Mouse (Mus musculus) spleen, postnatal 36 days (tissue): ENCODE results near the gene Frem2.

Experiments
- DNase-seq, 2 experiments: peaks; one replicate each; pipeline ENCODE4 v3.0.0; 2022; ENCODE audit warnings: low spot score in 2 of 2, mixed read lengths in 1 of 2

Frem2 gene

DNA sequence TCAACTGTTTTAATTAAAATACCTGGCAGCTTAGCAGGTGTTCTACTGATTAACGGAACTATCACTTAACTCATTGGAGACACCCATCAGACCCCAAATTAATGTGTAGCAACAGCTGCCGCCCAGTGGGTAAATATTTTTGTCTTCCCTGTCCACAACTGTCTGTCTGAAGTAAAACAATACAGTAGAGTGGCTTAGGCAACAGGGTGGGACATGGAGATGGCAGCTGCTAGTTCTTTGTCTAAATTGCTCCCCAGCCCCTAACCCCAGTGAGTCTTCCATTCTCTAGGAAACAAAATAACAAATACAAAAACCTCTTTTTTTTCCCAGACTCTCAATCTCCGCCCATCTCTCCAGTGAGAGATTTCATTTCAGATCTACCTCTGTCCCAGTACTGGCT lies 36.2 kb downstream of the Frem2 start:
- DNase-seq, result no peak

DNA sequence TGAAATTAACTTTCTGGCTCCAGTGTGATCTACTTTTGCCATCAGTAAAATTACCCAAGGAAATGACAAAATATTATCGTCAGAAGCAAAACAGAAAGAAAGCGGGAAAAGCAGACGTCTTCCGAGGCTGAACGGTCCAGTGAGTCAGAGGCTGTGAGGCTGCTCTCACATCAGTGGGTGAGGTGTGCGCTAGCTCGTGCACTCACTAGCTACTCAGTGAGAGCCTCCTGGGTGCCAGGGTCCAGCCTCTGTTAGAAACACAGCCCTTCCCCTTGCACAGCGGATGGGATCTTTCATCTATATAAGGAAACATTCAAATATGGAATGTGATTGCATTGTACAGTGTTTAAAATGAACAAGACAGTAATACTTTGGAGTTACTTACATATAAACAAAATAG lies 36.8 kb downstream of the Frem2 start:
- DNase-seq, result no peak

DNA sequence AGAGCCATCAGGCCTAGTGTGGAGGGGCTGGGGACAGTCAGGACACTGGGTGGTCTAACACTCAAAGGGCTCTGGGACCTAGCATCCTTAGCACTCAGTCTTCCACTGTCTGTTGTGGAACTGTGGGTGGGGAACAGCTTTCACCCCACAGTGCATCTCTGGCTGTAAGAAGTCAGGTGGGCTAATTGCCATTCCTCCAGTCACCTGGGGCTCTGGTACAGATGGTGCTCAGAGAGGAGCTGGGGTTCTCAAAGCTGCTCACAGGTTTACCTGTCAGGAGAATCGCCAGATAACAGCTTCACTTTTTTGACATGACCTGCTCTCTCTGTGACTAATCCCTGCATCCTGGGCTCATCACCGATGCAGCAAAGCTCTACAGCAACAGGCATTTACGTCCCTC lies 46.0 kb downstream of the Frem2 start:
- no peak for DNase-seq

DNA sequence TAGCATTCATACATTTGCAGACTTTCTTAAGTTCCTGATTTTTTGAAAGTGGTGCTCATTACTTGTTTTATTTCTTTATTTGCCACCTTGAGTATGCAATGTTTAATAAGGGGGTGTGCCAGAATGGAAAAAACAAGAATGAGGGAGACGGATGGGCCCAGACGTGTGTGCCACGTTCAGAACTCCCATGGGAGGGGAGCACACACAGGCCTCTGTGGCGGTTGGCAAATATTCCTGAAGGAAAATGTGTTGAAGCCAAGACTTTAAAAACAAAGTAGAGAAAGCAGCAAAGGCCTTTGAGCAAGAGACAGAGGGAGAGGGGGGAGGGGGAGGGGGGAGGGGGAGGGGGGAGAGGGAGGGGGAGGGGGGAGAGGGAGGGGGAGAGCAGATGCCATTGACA lies 47.3 kb downstream of the Frem2 start:
- DNase-seq, result no peak

DNA sequence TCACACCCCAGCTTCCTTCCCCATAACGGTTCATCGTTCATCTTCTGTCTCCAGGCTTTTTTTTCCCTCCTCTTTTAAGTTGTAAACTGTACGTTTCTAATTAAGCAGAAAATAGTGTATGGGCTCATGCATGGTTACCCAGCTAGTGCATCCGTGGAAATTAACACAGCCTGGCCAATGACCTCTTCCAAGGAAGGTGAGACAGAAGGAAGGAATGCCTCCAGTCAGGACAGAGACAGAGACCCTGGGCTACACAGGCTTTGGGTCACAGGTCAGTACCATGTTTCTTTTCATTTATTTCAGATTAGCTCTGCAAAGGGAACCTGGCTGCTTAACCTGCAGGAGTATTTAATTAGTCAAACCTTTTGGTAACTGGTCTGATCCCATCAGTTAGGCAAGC lies 57.0 kb downstream of the Frem2 start:
- no peak for DNase-seq

DNA sequence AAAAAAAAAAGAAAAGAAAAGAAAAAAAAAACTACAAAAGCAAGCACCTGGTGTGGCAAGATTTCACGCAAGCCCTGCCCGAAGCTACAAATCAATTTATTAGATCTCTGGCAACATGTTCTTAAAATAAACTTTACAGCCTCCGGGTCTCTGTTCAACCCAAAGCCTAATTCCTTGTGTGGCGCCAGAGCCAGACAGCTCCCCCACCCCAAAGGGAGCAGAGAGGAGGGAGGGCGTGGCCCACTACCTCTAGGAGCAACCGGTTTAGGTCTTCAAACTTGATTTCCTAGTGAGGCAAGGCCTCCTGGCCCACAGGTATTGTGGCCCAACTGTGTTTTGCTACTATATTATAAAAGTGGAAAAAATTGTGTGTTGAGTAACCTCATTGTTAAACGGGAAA lies 57.8 kb downstream of the Frem2 start:
- DNase-seq, result no peak

DNA sequence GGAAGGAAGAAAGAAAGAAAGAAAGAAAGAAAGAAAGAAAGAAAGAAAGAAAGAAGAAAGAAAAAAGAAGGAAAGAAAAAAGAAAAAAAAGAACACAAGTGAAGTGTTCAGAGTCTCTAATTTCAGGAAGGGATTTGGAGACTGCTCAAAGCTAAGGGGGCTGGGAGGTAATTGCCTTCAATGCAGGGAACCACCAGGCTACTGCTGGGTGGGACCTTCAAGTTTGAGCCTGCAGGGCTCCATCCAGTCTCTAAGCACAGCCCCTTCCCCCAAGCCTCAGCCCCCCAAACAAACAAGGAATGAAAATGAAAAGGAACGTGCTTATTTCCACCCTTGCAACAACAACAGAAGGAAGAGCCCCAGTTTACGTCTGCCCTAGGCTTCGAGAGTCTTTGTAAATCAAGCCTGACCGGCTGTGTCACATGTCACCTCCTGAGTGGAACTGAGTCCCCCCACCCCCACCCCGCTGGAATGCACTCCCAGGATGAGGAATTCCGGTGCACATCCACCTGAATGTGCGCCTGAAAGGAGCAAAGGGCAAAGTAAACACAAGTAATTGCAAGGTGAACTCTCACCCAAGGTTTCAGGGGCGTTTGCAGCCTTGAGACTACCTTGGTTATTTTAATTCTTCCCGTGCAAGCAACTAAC lies 58.9 kb downstream of the Frem2 start:
- DNase-seq, result no peak

DNA sequence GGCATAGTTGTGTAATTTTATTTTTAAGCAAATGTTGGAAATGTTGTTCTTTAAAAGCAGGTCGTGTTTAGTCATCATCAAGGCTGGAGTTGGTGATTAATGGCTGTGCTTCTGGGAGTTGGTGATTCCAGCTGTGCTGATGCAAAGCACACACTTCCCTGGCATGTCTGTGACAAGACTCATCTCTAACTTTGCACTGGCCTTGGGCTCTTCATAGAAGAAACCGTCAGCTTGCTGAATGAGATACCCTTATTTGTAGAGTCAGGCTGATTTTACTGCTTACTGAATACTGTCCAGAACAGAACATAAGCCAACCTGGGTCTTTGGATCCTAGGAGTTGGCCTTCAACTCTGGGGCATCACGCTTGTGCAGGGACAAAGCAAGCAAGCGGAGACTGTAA lies 62.7 kb downstream of the Frem2 start:
- DNase-seq, result no peak

DNA sequence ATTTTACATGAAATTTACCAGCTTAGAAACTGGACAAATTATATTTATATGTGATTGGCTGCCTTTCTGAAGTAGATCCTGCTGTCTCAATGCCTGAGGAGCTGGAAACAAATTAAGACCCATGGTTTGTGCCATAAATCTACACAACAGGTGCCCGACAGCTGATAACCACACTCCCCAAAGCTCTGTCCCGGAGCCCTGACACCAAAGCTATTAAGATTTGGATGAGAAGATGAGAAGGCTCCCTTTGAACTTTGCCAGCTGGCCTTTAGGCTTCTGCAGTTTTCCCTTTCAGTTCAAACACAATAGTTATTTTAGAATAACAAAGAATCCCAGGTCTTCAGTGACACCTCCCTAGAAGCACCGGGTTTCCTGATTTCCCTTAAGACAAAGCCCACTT lies 63.4 kb downstream of the Frem2 start:
- no peak for DNase-seq

DNA sequence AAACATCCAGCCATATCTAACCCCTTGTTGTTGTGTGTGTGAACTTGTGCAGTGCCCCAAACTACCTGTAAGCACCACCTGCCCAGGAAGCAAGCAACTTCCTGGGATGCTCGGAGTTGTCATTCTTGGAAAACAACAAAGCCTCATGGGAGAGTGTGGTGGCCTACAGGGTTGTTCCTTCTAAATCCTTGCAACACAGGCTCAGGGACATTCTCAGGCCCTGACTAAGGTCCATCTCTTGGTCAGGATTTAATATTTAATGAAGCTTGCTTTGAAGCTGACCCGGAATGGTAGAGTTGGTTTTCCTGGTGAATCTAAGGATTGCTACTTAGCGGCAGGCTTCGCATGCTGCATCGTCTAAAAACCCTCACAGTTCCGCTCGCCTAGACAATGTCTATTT lies 65.1 kb downstream of the Frem2 start:
- DNase-seq, result no peak

DNA sequence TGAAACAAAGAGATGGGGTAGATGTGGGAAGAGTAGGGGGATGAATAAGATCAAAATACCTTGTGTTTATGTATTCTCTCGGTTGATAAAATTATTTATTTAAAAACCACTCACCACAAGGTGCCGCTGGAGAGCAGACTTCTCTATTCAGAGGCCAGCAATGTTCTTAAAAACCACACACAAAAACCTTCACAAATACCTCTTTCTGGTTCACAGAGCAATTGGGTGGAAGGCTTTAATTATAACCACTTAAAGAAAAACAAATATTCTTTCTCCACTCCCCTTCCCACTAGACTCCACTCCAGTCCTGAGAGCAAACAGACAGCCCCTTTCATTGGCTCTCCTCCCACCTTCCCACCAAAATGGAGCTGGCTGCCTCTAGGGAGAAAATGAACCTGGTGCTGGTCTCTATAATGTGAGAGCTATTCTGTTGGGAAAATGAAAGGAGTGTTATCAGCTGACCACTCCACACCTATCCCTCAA lies 67.0 kb downstream of the Frem2 start:
- DNase-seq, result no peak

DNA sequence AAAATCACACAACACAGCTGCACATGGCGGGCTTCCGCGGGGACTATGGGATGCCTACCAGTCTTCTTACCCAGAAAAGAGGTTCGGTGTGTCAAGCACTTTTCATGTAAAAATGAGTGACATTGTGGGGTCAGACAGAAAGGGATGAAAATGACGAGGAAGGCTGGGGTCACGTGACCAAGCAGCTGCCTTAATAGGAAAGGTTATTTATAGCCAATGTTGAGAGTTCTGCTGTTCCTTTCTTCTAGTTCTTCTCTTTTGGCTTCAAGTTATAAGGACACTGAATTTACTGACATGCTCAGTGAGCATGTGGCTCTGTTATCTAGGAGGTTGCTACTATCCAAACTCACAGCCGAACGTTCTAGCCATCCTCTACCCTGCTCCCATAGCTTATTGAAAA lies 73.9 kb downstream of the Frem2 start:
- DNase-seq, result no peak

DNA sequence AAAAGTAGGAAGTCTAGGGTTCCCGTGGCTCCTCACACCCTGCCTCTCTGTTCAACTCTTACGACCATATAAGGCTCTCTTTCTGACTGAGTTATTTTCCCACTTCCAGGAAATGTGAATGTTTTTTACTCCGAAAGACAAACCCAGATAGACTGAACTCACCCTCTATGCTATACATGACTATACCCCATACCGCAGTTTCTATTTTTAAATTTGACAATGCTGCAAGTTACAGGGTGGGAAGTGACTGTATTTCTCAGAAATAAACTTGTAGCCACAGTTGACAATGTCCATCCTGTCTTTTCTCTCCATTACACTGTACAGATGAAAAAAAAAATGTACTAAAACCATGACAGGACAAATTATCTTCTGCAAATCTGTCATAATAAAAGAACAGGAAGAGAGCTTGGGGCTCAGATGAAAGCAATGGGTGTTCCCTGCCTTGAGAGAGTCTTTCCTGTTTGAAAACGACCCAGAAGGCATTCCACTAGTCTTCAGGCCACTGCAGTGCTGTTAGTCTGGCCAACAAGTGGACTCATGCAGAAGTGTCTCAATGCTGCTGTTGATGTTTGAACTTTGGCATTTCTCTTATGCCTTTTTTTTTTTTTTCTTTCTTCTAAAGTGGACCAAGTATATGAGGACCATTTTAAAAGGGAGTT lies 76.4 kb downstream of the Frem2 start:
- no peak for DNase-seq

DNA sequence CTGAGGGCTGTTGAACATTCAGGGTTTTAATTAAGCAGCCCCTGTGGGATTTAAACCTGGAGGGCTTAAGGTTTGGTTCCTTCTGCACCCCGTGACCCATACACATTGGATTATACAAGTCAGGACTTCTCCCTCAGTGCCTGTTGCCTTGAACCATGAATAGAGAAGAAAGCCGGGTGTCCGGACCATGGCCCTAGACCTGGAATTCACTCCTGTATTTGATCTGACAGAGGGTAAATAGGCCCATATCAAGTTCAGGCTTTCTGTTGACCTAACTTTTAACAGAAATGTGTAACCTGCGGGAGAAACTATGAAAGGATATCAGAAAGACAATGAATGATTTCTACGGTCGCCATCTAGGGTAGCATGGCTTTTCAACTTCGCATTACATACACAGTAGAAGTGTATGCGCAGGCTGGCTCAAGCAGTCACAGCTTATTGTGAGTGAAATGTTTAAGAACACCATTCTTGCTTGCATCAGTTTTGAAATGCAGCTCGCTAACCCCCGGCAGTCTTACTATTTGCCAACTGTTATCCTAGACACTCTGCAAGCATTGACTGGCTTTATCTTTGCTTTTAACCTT lies 77.9 kb downstream of the Frem2 start:
- DNase-seq, result no peak

DNA sequence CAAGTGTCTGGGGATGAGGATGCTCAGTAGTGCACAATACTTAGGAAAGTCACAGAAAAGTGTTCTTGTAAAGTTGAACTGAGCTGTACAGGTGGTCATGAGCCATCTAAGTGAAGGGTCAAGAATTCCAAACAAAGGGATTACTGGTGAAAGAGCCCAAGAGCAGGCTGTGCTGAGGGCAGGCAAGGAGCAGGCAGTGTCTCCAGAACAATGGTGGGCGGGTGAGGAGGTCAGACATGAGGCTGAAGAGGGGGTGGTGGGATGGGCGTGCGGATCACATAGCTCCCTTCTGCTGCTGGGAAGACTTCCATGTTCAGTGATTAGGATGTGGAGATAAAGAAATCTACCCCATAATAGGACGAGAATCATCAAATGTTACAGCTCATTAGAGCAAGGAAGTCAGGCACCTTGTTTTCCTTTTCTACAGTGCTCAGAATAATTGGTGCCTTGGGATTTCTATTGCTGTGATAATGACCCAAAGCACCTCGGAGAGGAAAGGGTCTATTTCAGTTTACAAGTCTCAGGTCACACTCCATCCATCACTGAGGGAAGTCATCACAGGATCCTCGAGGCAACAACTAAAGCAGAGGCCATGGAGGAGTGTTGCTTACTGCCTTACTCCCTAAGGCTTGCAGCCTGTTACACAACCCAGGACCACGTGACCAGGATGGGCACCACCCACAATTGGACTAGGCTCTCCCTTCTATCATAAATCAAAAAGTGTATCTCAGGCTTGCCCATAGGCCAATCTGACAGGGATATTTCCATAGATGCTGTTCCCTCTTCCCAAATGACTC lies 80.6 kb downstream of the Frem2 start:
- DNase-seq, result no peak

DNA sequence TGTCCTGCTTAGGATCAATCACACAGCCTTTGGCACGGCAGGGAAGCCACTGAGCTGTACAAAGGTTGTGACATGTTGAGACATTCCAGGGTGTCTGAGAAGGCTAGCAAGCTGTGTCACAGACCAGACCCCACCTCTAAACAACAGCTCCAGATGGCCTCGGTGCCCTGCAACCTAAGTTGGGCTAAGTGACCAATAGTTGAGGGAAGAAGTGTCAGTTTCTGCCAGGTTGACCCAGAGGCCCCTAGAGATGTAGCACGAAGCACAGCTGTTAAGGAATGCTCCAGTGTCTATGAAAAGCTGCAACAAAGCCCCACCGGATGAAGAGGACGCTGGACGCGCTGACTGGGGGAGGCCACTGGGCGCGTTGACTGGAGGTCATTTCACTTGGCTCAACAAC lies 83.0 kb downstream of the Frem2 start:
- no peak for DNase-seq

DNA sequence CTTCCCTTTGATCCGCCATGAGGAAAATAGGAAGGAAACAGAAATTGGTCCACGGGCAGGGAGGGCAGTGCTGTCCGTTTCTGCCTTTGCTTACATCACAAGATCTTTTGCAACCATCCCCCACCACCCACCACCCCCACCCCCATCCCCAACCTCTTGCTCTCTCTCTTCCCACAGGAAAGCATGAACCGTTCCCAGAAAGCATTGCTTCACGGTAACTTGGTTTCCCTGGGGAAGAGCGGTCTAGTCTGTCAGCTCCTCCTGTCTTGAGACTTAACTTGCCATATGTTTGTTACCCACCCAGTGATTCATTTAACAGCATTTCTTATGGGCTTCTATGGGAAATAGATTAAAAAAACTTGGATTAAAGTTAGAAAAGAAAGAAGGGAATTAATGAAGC lies 85.5 kb downstream of the Frem2 start:
- DNase-seq, result no peak

DNA sequence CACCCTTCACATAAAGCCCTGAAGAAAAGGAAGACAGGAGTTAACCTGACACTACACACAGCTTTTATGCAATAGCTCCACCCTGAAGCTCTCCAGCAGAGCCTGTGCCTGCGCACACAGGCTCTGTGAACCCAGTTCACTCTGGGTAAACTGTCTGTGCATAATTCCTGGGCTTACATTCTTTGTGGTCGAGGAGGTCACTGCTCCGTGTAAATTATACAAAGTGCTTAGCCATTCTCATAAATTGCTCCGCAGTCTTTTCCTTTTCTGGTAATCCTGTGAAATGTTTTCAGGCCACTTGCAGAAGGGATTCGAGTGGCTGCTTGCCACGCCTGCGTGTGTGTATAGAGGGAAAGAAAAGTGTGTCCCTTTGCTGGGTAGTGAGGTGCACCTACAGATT lies 92.6 kb downstream of the Frem2 start:
- DNase-seq, result no peak

DNA sequence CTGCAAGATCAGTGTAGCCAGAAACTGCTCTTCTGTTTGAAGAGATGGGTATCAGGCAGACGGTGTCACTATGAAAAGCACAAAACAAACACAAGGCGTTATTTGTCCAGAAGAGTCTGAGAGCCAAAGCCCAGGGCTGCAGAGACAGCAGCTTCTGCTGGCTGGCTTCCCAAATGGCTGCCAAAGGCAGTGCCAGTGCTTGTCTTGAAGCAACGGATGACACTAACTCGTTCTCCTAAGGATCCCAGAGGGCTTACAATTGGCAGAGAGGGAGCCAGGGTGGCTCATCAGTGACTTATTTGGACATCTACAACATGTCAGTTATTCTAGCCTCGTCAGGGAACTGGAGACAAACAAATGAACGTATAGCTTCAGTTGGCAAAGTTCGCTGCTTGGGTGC lies 93.4 kb downstream of the Frem2 start:
- DNase-seq, result no peak

DNA sequence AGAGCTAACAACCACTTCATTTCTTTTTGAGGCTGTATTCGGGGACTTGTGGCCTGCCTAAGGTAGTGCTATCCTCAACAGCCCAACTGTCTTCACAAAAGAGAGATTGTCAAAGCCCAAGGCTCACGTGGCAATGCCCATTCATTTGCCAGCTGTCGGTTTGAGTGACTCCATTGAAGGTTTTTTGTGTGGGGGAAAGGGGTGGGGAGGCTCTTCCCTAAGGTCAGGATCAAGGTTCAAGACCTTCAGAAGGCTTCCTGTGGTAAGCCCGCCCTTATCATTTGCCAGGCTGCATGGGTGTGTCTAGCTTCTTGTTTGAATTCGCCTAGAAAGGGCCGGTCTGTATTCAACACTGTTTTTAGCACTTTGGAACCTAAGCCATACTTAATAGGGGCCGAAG lies 95.3 kb downstream of the Frem2 start:
- no peak for DNase-seq

DNA sequence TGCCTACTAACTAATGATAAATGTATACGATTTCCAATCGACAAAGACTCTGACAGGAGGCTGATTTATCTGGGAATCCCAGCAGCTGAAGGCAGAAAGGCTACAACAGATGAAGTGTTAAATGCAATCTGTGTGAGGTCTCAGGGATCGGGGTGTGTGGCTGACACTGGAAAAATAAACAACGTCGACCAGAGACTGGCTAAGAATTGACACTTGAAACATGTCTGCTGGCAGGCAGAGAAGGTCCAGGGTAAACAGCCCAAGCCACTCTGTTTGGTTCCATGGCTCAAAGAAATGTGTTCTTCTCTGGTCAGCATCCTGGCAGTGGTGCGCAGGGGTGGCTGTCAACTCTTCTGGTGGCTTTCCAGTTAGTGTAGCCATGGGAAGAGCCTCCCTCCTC lies 98.1 kb downstream of the Frem2 start:
- no peak for DNase-seq

DNA sequence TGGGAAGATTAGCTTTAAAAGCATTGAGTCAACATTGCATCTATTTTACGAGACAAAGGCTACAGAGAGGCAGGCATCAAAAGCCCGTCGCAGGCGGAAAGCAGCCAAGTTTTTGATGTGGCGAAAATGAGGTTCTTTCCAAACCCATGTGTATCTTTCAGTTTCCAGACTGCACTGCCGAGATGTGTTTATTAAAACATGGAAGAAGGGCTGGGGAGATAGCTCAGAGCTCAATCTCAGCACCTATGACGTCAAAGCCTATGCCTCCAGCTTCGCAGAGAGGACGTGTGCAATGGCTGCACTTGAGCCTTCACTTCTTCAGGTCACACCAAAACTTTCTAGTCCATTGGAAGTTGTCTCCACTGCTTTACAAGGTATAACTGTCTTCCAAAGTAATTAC lies 98.9 kb downstream of the Frem2 start:
- DNase-seq, result no peak
